Comparison of ENCODE assay signal across 9 mouse cellular contexts in the genomic region with DNA sequence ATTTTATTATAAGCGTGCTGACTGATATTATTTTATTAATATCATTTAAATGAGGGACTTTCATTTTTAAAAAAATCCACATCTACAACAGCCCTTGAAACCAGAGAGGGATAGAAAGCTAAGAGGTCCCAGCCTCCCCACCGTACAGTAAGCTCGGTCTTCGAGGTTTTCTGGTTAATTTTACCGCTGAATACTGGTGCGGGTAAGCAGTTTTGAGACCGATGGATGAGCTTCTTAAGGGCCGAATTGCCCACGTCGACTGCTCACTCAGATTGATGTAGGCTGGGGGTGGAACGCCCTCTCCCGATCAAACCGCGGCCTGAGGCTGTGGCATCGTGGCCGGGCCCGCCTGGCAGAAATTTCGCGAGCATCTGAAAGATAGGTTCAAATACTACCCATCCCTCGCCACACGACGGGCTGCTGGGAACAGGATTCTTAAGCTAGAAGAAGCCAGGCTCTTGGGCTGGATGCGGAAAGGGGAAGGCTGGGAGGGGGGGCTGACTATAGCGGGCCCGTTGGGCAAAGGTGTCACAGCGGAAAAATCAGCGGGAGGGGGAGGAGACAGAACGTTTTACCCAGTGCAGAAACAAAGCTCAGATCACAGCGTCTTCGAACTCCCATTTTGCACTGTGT. TPM values are rescaled to one million over a fixed set of nuclear protein-coding genes. Genes with fewer than 3 reads are reported as not detected.
A peak's percentile ranks its signal among the peaks of the same experiment; 100 is the strongest.
DNase-seq lines count a peak whose midpoint lies in the region; ATAC-seq and TF ChIP-seq lines count a peak whose summit lies in the region.
"Had no signal": no experiment of that assay in that cellular context is flagged by ENCODE, and none has a peak within 500 bp of the region (broad histone marks: within the 10 kb centered on the region; RNA-seq: fewer than 3 reads in every experiment).

No protein-coding gene starts in this region.

- no peaks in the 10 kb centered on the region for H3K36me3 ChIP-seq in heart, embryonic 11.5 days (ENCODE audit: control insufficient read depth, insufficient read depth, low read length)
- H3K36me3 ChIP-seq in forebrain, embryonic 12.5 days (replicated peaks) = no peaks in the 10 kb centered on the region
- no peaks in the 10 kb centered on the region for H3K36me3 ChIP-seq in lung, postnatal 0 days (ENCODE audit: insufficient read depth, low read length)

- no peak overlapping the region for H3K27ac ChIP-seq in heart, embryonic 11.5 days (ENCODE audit: low read depth, low read length)
- no peak overlapping the region for H3K27ac ChIP-seq in forebrain, embryonic 12.5 days
- no peak overlapping the region for H3K27ac ChIP-seq in lung, postnatal 0 days (ENCODE audit: low read length)
- H3K27ac ChIP-seq: macrophage had no signal

- peaks cover 9% of the 10 kb centered on the region for H3K4me1 ChIP-seq in heart, embryonic 11.5 days (ENCODE audit: control insufficient read depth, insufficient read depth, low read length)
- peaks cover 44% of the 10 kb centered on the region for H3K4me1 ChIP-seq in forebrain, embryonic 12.5 days
- peaks cover 10% of the 10 kb centered on the region; the same call in 1 of the 2 replicates for H3K4me1 ChIP-seq in lung, postnatal 0 days (ENCODE audit: insufficient read depth, low read depth, low read length)

- no peak for ATAC-seq in heart, embryonic 11.5 days (replicated peaks; ENCODE audit: insufficient number of reproducible peaks, low FRiP score, low TSS enrichment)
- no peak for ATAC-seq in forebrain, embryonic 12.5 days (ENCODE audit: low FRiP score)
- no peak for ATAC-seq in lung, postnatal 0 days
- no peak for ATAC-seq in erythroblast, adult 5-6 weeks (replicated peaks; ENCODE audit: low FRiP score, poor library complexity, severe bottlenecking)

- peak overlapping the region; percentile 20; the same call in 1 of the 2 replicates for H3K4me2 ChIP-seq in heart, embryonic 11.5 days
- peak overlapping the region; percentile 92 for H3K4me2 ChIP-seq in forebrain, embryonic 12.5 days
- H3K4me2 ChIP-seq in lung, postnatal 0 days (replicated peaks; ENCODE audit: low read depth, low read length) = peak overlapping the region; percentile 96

- no peak for TF ChIP-seq CTCF in lung, postnatal 0 days (IDR thresholded peaks at IDR 0.05)

- peaks cover 57% of the 10 kb centered on the region for H3K27me3 ChIP-seq in heart, embryonic 11.5 days (ENCODE audit: control insufficient read depth, insufficient read depth, low read length)
- peaks cover 66% of the 10 kb centered on the region for H3K27me3 ChIP-seq in forebrain, embryonic 12.5 days
- peaks cover 22% of the 10 kb centered on the region for H3K27me3 ChIP-seq in lung, postnatal 0 days (replicated peaks; ENCODE audit: insufficient read depth, low read length)

- H3K9ac ChIP-seq in heart, embryonic 11.5 days (ENCODE audit: low read depth, low read length) = no peak overlapping the region
- peak overlapping the region; percentile 53 for H3K9ac ChIP-seq in forebrain, embryonic 12.5 days
- peak overlapping the region; percentile 19; the same call in 1 of the 2 replicates for H3K9ac ChIP-seq in lung, postnatal 0 days (replicated peaks; ENCODE audit: low read depth)

- H3K4me3 ChIP-seq in heart, embryonic 11.5 days (ENCODE audit: low read depth, low read length) = 0 out of 2 replicates have a peak overlapping the region, but pooled peaks have one; percentile 2
- peak overlapping the region; percentile 51 for H3K4me3 ChIP-seq in forebrain, embryonic 12.5 days (replicated peaks)
- H3K4me3 ChIP-seq in lung, postnatal 0 days (ENCODE audit: low read depth, low read length) = peak overlapping the region; percentile 4; the same call in 1 of the 2 replicates

- 3% methylated on average over 30 of the region's 30 CpGs for WGBS in heart, embryonic 11.5 days (ENCODE audit: insufficient replicate concordance)
- 2% methylated on average over 30 of the region's 30 CpGs for WGBS in forebrain, embryonic 12.5 days
- 8% methylated on average over 30 of the region's 30 CpGs for WGBS in lung, postnatal 0 days

- no peak for TF ChIP-seq EP300 in lung, postnatal 0 days (IDR thresholded peaks at IDR 0.05)

- no peak for DNase-seq in heart, adult 8-10 months (ENCODE audit: low spot score)
- peak; percentile 70 for DNase-seq in brain, adult 2 months (ENCODE audit: low read depth, low spot score)
- DNase-seq in lung, postnatal 0 days (ENCODE audit: low spot score) = no peak
- DNase-seq in spleen, postnatal 4 days (ENCODE audit: low spot score in 2 of 2) = no peak
- DNase-seq in layer of hippocampus, adult 9-10 months (ENCODE audit: low spot score) = no peak

- H3K9me3 ChIP-seq in heart, embryonic 11.5 days (replicated peaks; ENCODE audit: control insufficient read depth, low read length) = no peaks in the 10 kb centered on the region
- no peaks in the 10 kb centered on the region for H3K9me3 ChIP-seq in forebrain, embryonic 12.5 days
- no peaks in the 10 kb centered on the region for H3K9me3 ChIP-seq in lung, postnatal 0 days (ENCODE audit: low read length)

RNA-seq across cellular contexts. Expression of gene Mapt, which starts 2.5 kb away (rescaled TPM):
- polyA plus RNA-seq in heart, embryonic 11.5 days (2014; fragmentation: Nextera tagmentation; extraction: Ambion mirVana) = 0.43 and 0.63 TPM in 2 replicates
- 100 to 1,000 TPM in 1 of 4 experiments, 10 to 100 TPM in 3; 85.8 to 115 (median 96.0) TPM for total RNA-seq in heart, adult 8-10 months (2022)
- 115 and 134 TPM in 2 replicates for polyA plus RNA-seq in forebrain, embryonic 12.5 days (2016; fragmentation: Nextera tagmentation; extraction: Ambion mirVana)
- polyA plus RNA-seq in lung, postnatal 0 days (2015; fragmentation: Nextera tagmentation; extraction: Ambion mirVana) = 15.9 and 23.3 TPM in 2 replicates
- total RNA-seq in erythroblast, adult 5-6 weeks (2015; ENCODE audit: low replicate concordance) = not detected in 2 replicates
- total RNA-seq in erythroblast, adult 5-6 weeks (2017; ENCODE audit: low replicate concordance) = not detected in 2 replicates
- polyA plus RNA-seq: macrophage had no signal

RNA-seq across cellular contexts. Expression of gene Sppl2c, which starts 47.6 kb away (rescaled TPM):
- polyA plus RNA-seq in heart, embryonic 11.5 days (2014; fragmentation: Nextera tagmentation; extraction: Ambion mirVana) = not detected in 2 replicates
- total RNA-seq in heart, adult 8-10 months (2022) = not detected
- not detected in 2 replicates for polyA plus RNA-seq in forebrain, embryonic 12.5 days (2016; fragmentation: Nextera tagmentation; extraction: Ambion mirVana)
- polyA plus RNA-seq in lung, postnatal 0 days (2015; fragmentation: Nextera tagmentation; extraction: Ambion mirVana) = not detected in 2 replicates
- not detected in 2 replicates for total RNA-seq in erythroblast, adult 5-6 weeks (2015; ENCODE audit: low replicate concordance)
- total RNA-seq in erythroblast, adult 5-6 weeks (2017; ENCODE audit: low replicate concordance) = not detected in 2 replicates
- polyA plus RNA-seq: macrophage had no signal

Comparison
In these comparisons a context has a peak if more than half of its experiments do, and no peak if none do; other contexts are left out.
1. H3K4me2 ChIP-seq: peak in every context shown above with its lines; median percentile 96 in lung, postnatal 0 days; 92 in forebrain, embryonic 12.5 days; 20 in heart, embryonic 11.5 days.
2. RNA of gene Mapt, which starts 2.5 kb away (polyA plus RNA-seq): 115 to 134 TPM in forebrain, embryonic 12.5 days and 15.9 to 23.3 TPM in lung, postnatal 0 days; 0.43 to 0.63 TPM in heart, embryonic 11.5 days; every median in the first group is over 10 times any median in the second.
3. Peak in every context shown above with its lines, with median percentiles within 50 percentile points of each other: H3K4me3 ChIP-seq.